Mouse (Mus musculus) MEL (cell line): ENCODE data around the gene Aim2. TPM values are rescaled to one million over a fixed set of nuclear protein-coding genes. Genes with fewer than 3 reads are reported as not detected.

Experiments used
- DNase-seq: peaks from one replicate; pipeline ENCODE4 v3.0.0; 2011; ENCODE audit warnings: low read depth, low spot score
- H3K27ac ChIP-seq: 2 replicates; pipeline ENCODE4 v1.5.1; 2012; ENCODE audit warnings: low read depth, mild to moderate bottlenecking, control low read depth, low read length, moderate library complexity; ENCODE audit not compliant: control insufficient read depth
- H3K27me3 ChIP-seq, 2 experiments: fragments of 150-350 bp in 1 of 2; sonication (generic) in 1 of 2; 2 replicates each; pipeline ENCODE4 v1.6.1; 2012; ENCODE audit warnings: low read length in 2 of 2, mild to moderate bottlenecking in 2 of 2, improper control_type of control experiment in 1 of 2, moderate library complexity in 1 of 2; ENCODE audit not compliant: insufficient read depth in 2 of 2, control insufficient read depth in 1 of 2
- H3K36me3 ChIP-seq, 2 experiments: 2 replicates each; pipeline ENCODE4 v1.6.1; 2012 to 2014; ENCODE audit warnings: low read length in 2 of 2, improper control_type of control experiment in 1 of 2, inconsistent platforms in 1 of 2, mild to moderate bottlenecking in 1 of 2; ENCODE audit not compliant: insufficient read depth in 2 of 2, control insufficient read depth in 1 of 2
- H3K4me1 ChIP-seq, 2 experiments: fragments of 150-350 bp in 1 of 2; sonication (generic) in 1 of 2; 2 replicates each; pipeline ENCODE4 v1.6.1; 2012; ENCODE audit warnings: low read length in 2 of 2, improper control_type of control experiment in 1 of 2, mild to moderate bottlenecking in 1 of 2; ENCODE audit not compliant: insufficient read depth in 2 of 2, control insufficient read depth in 1 of 2
- H3K4me3 ChIP-seq, 2 experiments: fragments of 150-350 bp in 1 of 2; sonication (generic) in 1 of 2; 2 replicates each; pipeline ENCODE4 v1.5.1; 2012; ENCODE audit warnings: low read depth in 2 of 2, low read length in 2 of 2, mild to moderate bottlenecking in 2 of 2, moderate library complexity in 2 of 2, control low read depth in 1 of 2, improper control_type of control experiment in 1 of 2; ENCODE audit not compliant: control insufficient read depth in 1 of 2, insufficient read depth in 1 of 2
- H3K79me2 ChIP-seq: 2 replicates; pipeline ENCODE4 v1.6.1; 2012; ENCODE audit warnings: mild to moderate bottlenecking, low read length, moderate library complexity; ENCODE audit not compliant: control insufficient read depth, poor library complexity, insufficient read depth
- H3K9ac ChIP-seq: 2 replicates; pipeline ENCODE4 v1.6.1; 2012; ENCODE audit warnings: low read depth, mild to moderate bottlenecking, control low read depth, low read length, moderate library complexity; ENCODE audit not compliant: control insufficient read depth, poor library complexity, severe bottlenecking
- H3K9me3 ChIP-seq: fragments of 150-350 bp; sonication (generic); replicated peaks from 2 replicates; pipeline ENCODE4 v1.6.1; 2012; ENCODE audit warnings: mild to moderate bottlenecking, low read length, improper control_type of control experiment, moderate library complexity; ENCODE audit not compliant: insufficient read depth
- CHD2 ChIP-seq: IDR thresholded peaks from 2 replicates; pipeline ENCODE4 v1.6.1; 2011; ENCODE audit warnings: low read length, improper control_type of control experiment
- EP300 ChIP-seq, 2 experiments: IDR thresholded peaks; 2 replicates each; pipeline ENCODE4 v1.6.1; 2011; ENCODE audit warnings: improper control_type of control experiment in 2 of 2, low read length in 2 of 2, low read depth in 1 of 2, mild to moderate bottlenecking in 1 of 2
- ETS1 ChIP-seq: IDR thresholded peaks from 2 replicates; pipeline ENCODE4 v1.6.1; 2012; ENCODE audit warnings: low read depth, mild to moderate bottlenecking, inconsistent platforms, low read length, improper control_type of control experiment, moderate library complexity
- GATA1 ChIP-seq: IDR thresholded peaks from 2 replicates; pipeline ENCODE4 v1.6.1; 2011; ENCODE audit warnings: low read depth, low read length, improper control_type of control experiment
- JUND ChIP-seq: IDR thresholded peaks from 2 replicates; pipeline ENCODE4 v1.6.1; 2011; ENCODE audit warnings: low read depth, mild to moderate bottlenecking, improper control_type of control experiment, low read length
- KAT2A ChIP-seq: conservative IDR thresholded peaks from 2 replicates; pipeline ENCODE4 v1.6.1; 2012; ENCODE audit warnings: low read depth, low read length, improper control_type of control experiment, inconsistent platforms
- MEF2A ChIP-seq: IDR thresholded peaks from 2 replicates; pipeline ENCODE4 v1.6.1; 2014; ENCODE audit warnings: low read depth, mild to moderate bottlenecking, inconsistent platforms, low read length, improper control_type of control experiment; ENCODE audit not compliant: poor library complexity, insufficient replicate concordance, severe bottlenecking; ENCODE audit errors: extremely low read depth
- NRF1 ChIP-seq: IDR thresholded peaks from 2 replicates; pipeline ENCODE4 v1.6.1; 2014; ENCODE audit warnings: low read depth, mild to moderate bottlenecking, inconsistent platforms, low read length, improper control_type of control experiment, moderate library complexity; ENCODE audit not compliant: poor library complexity, insufficient read depth, severe bottlenecking
- POLR2AphosphoS2 ChIP-seq: IDR thresholded peaks from 2 replicates; pipeline ENCODE4 v1.6.1; 2011; ENCODE audit warnings: low read length, improper control_type of control experiment
- RAD21 ChIP-seq: IDR thresholded peaks from 2 replicates; pipeline ENCODE4 v1.6.1; 2011; ENCODE audit warnings: mild to moderate bottlenecking, low read depth, low read length, improper control_type of control experiment
- RCOR1 ChIP-seq: IDR thresholded peaks from 2 replicates; pipeline ENCODE4 v1.6.1; 2012; ENCODE audit warnings: low read depth, mild to moderate bottlenecking, inconsistent platforms, low read length, improper control_type of control experiment
- SIN3A ChIP-seq: IDR thresholded peaks from 2 replicates; pipeline ENCODE4 v1.6.1; 2012; ENCODE audit warnings: low read length, improper control_type of control experiment, inconsistent platforms
- SMC3 ChIP-seq: IDR thresholded peaks from 2 replicates; pipeline ENCODE4 v1.6.1; 2011; ENCODE audit warnings: low read depth, low read length, improper control_type of control experiment
- TBP ChIP-seq: IDR thresholded peaks from 2 replicates; pipeline ENCODE4 v1.8.0; 2011; ENCODE audit warnings: low read depth, low read length, improper control_type of control experiment
- TCF12 ChIP-seq: IDR thresholded peaks from 2 replicates; pipeline ENCODE4 v1.6.1; 2014; ENCODE audit warnings: low read depth, mild to moderate bottlenecking, inconsistent platforms, low read length, improper control_type of control experiment, moderate library complexity
- USF2 ChIP-seq, 2 experiments: IDR thresholded peaks; 2 replicates each; pipeline ENCODE4 v1.6.1; 2011 to 2012; ENCODE audit warnings: improper control_type of control experiment in 2 of 2, low read length in 2 of 2, borderline replicate concordance in 1 of 2, inconsistent platforms in 1 of 2, low read depth in 1 of 2, mild to moderate bottlenecking in 1 of 2; ENCODE audit not compliant: insufficient read depth in 1 of 2
- ZC3H11A ChIP-seq: IDR thresholded peaks from 2 replicates; pipeline ENCODE4 v1.6.1; 2012; ENCODE audit warnings: low read depth, mild to moderate bottlenecking, inconsistent platforms, low read length, improper control_type of control experiment
- ZKSCAN1 ChIP-seq: IDR thresholded peaks from 2 replicates; pipeline ENCODE4 v1.6.1; 2012; ENCODE audit warnings: low read depth, mild to moderate bottlenecking, inconsistent platforms, low read length, improper control_type of control experiment, moderate library complexity
- ZMIZ1 ChIP-seq: IDR thresholded peaks from 2 replicates; pipeline ENCODE4 v1.6.1; 2012; ENCODE audit warnings: low read depth, mild to moderate bottlenecking, inconsistent platforms, low read length, improper control_type of control experiment, moderate library complexity
- ZNF384 ChIP-seq: IDR thresholded peaks from 2 replicates; pipeline ENCODE4 v1.6.1; 2012; ENCODE audit warnings: low read depth, mild to moderate bottlenecking, inconsistent platforms, low read length, improper control_type of control experiment
- polyA plus RNA-seq, 2 experiments: library from polyadenylated mRNA; stranded (reverse) in 1 of 2; unstranded in 1 of 2; fragments of >175 nt in 1 of 2; fragments of >200 nt in 1 of 2; gene quantifications; 2 replicates each; pipeline versions ENCODE4 v1.2.1 to v1.2.4; 2012; ENCODE audit warnings: low replicate concordance in 2 of 2, low read depth in 1 of 2; ENCODE audit not compliant: insufficient read length in 2 of 2, insufficient read depth in 1 of 2, missing spikeins in 1 of 2
- total RNA-seq: library from RNA; depleted of rRNA; stranded (reverse); fragments of 300-350 nt; gene quantifications from 2 replicates; pipeline ENCODE4 v1.2.3, GENCODE M21; 2012

Aim2 gene
- total and polyA plus RNA-seq, 3 experiments, result 2.3 to 9.1 TPM; not detected in 1

DNA sequence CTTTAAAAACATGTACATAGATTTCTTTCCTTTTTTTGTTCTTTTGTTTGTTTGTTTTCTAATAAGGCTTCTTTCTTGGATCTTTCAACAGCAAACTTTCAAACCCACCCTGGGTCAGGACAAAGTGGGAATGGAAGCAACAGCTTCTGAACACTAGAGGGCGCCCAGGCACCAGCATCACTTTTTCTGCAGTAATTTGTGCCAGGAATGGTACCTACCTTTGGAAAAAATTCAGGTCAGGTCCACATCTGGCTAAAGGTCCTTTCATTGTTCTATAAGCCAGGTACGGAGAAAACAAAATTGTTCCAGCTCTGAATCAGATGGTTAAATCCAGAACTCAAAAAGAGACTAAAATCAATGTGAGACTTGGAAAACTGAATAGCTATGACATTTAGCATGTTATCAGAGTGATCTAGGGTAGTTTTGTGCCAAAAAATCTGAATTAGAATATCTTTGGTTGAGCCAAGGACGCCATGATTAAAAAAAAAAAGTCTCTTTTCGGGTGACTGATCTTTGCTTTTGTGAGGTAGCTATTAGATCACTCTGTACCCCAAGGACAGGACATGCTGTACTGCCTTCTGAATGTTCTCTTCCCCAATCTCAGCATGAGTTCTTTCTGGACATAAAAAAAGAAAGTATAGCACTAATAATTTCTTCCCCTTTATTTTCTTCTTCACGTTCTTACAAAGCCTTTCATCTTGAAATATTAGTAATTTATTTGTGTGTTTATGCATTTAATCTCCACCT, 26.7 kb upstream of the Aim2 start (continued):
- TF ChIP-seq TBP (no peak), MEF2A (no peak), RAD21 (peak; percentile 78), TCF12 (no peak)

DNA sequence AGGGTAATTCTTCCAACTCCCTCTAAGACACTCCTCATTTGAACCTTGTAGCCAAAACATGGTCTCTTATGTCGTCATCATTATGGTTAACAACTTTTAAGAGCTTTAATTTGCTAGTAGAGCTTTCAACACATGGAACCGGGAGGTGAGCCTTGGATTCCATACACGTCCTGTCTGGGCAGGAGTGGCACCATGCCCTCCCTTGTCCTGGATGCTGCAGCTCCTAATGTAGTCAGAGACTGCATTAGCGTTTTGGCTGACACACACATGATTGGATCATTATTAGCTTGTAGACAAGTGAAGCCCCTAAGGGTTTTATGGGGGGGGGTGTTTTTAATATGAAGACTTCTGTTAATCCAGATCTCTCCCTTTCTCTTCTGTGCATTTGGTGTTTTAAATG, 25.7 kb upstream of the Aim2 start:
- Histone ChIP-seq H3K27me3 (no peaks in the 10 kb centered on the region), H3K27ac (no peak overlapping the region), H3K4me3 (no peak overlapping the region), H3K79me2 (no peaks in the 10 kb centered on the region), H3K9me3 (no peaks in the 10 kb centered on the region), H3K9ac (no peak overlapping the region), H3K4me1 (peaks cover 54 to 59% of the 10 kb centered on the region in 2 experiments), H3K36me3 (peaks cover 0 to 59% of the 10 kb centered on the region in 2 experiments; a peak in 2 of 4 replicates)
- DNase-seq, result no peak
- TF ChIP-seq ZMIZ1 (no peak), KAT2A (no peak), ZNF384 (no peak), GATA1 (no peak), RCOR1 (no peak), RAD21 (no peak), SMC3 (no peak)

DNA sequence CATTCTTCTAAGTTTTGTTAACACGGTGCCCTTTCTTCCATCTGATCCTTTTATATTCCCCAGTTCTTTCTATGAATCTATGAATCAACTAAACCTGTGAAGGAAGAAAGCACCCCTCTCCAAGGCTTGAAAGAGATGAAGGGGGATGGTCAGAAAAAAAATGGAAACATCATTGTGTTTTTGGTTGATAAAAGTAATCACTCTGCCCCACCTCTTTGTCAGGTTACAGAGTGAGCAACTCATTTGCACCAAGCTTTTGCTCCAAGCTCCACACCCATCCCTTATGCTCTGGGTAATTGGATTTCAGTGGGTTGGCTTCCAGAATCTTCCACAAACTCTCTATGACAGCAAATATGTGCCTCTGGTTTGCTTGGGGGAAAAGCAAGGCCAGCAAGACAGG, 25.3 kb upstream of the Aim2 start:
- Histone ChIP-seq H3K9me3 (no peaks in the 10 kb centered on the region), H3K9ac (no peak overlapping the region), H3K36me3 (peaks cover 0 to 60% of the 10 kb centered on the region in 2 experiments; a peak in 2 of 4 replicates), H3K4me1 (peaks cover 54 to 62% of the 10 kb centered on the region in 2 experiments), H3K27ac (no peak overlapping the region), H3K27me3 (no peaks in the 10 kb centered on the region), H3K79me2 (no peaks in the 10 kb centered on the region), H3K4me3 (no peak overlapping the region)
- DNase-seq, result no peak
- TF ChIP-seq TCF12 (peak; percentile 69; the same call in 1 of the 2 replicates), ZMIZ1 (no peak), ZNF384 (peak; percentile 56), ETS1 (0 out of 2 replicates have a peak, but pooled peaks have one; percentile 18), SIN3A (no peak), USF2 (IDR thresholded peaks at IDR 0.05; ENCODE audit: borderline replicate concordance in 1 of 2, insufficient read depth in 1 of 2, low read depth in 1 of 2, low read length in 2 of 2) (no peak), RAD21 (no peak), SMC3 (no peak), EP300 (IDR thresholded peaks at IDR 0.05; ENCODE audit: low read depth in 1 of 2, low read length in 2 of 2) (peak in 1 of 2 experiments; percentile 56; a peak in 1 of 4 replicates), POLR2AphosphoS2 (no peak), JUND (no peak), CHD2 (no peak), NRF1 (no peak), ZC3H11A (no peak), ZKSCAN1 (no peak), GATA1 (0 out of 2 replicates have a peak, but pooled peaks have one; percentile 3), RCOR1 (no peak)
